Mouse (Mus musculus): ENCODE data around the gene Supt6. TPM values are rescaled to one million over a fixed set of nuclear protein-coding genes. Genes with fewer than 3 reads are reported as not detected.

The Supt6 gene
- polyA plus RNA-seq, 1 experiment, result 36.2 TPM

GRCm38 (mm10) chr11:78275596-78275995 lies 29.8 kb upstream of the Supt6 start:
- no peak overlapping the region for H3K27ac ChIP-seq (ENCODE audit: control insufficient read depth, insufficient read depth, low read length)
- DNase-seq, result no peak
- no peak for TF ChIP-seq POLR2A (IDR thresholded peaks at IDR 0.05; ENCODE audit: control insufficient read depth, extremely low read depth, insufficient read depth, low read length, poor library complexity)
- no peak for TF ChIP-seq CTCF (IDR thresholded peaks at IDR 0.05; ENCODE audit: borderline replicate concordance, control insufficient read depth, extremely low read depth, insufficient read depth, low read length, poor library complexity)
- H3K4me1 ChIP-seq (replicated peaks; ENCODE audit: control insufficient read depth, insufficient read depth, low read length), result no peaks in the 10 kb centered on the region
- no peak overlapping the region for H3K4me3 ChIP-seq (ENCODE audit: control insufficient read depth, insufficient read depth, low read length)
- 94% methylated on average over 1 of the region's 1 CpGs for WGBS
- H3K27me3 ChIP-seq (ENCODE audit: control insufficient read depth, insufficient read depth, low read length), result no peaks in the 10 kb centered on the region
- peaks cover 97% of the 10 kb centered on the region for H3K36me3 ChIP-seq (ENCODE audit: control insufficient read depth, insufficient read depth, low read length)

GRCm38 (mm10) chr11:78271986-78272385 lies 26.2 kb upstream of the Supt6 start:
- peaks cover 97% of the 10 kb centered on the region for H3K36me3 ChIP-seq (ENCODE audit: control insufficient read depth, insufficient read depth, low read length)
- WGBS, result 97% methylated on average over 13 of the region's 13 CpGs
- no peak overlapping the region for H3K4me3 ChIP-seq (ENCODE audit: control insufficient read depth, insufficient read depth, low read length)
- H3K4me1 ChIP-seq (replicated peaks; ENCODE audit: control insufficient read depth, insufficient read depth, low read length), result no peaks in the 10 kb centered on the region
- TF ChIP-seq CTCF (IDR thresholded peaks at IDR 0.05; ENCODE audit: borderline replicate concordance, control insufficient read depth, extremely low read depth, insufficient read depth, low read length, poor library complexity) (no peak), POLR2A (IDR thresholded peaks at IDR 0.05; ENCODE audit: control insufficient read depth, extremely low read depth, insufficient read depth, low read length, poor library complexity) (no peak)
- no peaks in the 10 kb centered on the region for H3K27me3 ChIP-seq (ENCODE audit: control insufficient read depth, insufficient read depth, low read length)
- H3K27ac ChIP-seq (ENCODE audit: control insufficient read depth, insufficient read depth, low read length), result no peak overlapping the region
- no peak for DNase-seq

GRCm38 (mm10) chr11:78265571-78265970 lies 19.8 kb upstream of the Supt6 start:
- WGBS, result 97% methylated on average over 6 of the region's 6 CpGs
- DNase-seq, result no peak
- Histone ChIP-seq H3K27me3 (ENCODE audit: control insufficient read depth, insufficient read depth, low read length) (no peaks in the 10 kb centered on the region), H3K4me3 (ENCODE audit: control insufficient read depth, insufficient read depth, low read length) (no peak overlapping the region), H3K4me1 (replicated peaks; ENCODE audit: control insufficient read depth, insufficient read depth, low read length) (peaks cover 2% of the 10 kb centered on the region; the same call in 1 of the 2 replicates), H3K27ac (ENCODE audit: control insufficient read depth, insufficient read depth, low read length) (no peak overlapping the region), H3K36me3 (ENCODE audit: control insufficient read depth, insufficient read depth, low read length) (peaks cover 76% of the 10 kb centered on the region)
- no peak for TF ChIP-seq CTCF (IDR thresholded peaks at IDR 0.05; ENCODE audit: borderline replicate concordance, control insufficient read depth, extremely low read depth, insufficient read depth, low read length, poor library complexity)
- no peak for TF ChIP-seq POLR2A (IDR thresholded peaks at IDR 0.05; ENCODE audit: control insufficient read depth, extremely low read depth, insufficient read depth, low read length, poor library complexity)

GRCm38 (mm10) chr11:78262550-78262949 lies 16.8 kb upstream of the Supt6 start:
- Histone ChIP-seq H3K4me1 (replicated peaks; ENCODE audit: control insufficient read depth, insufficient read depth, low read length) (peaks cover 2% of the 10 kb centered on the region; the same call in 1 of the 2 replicates), H3K27me3 (ENCODE audit: control insufficient read depth, insufficient read depth, low read length) (no peaks in the 10 kb centered on the region), H3K27ac (ENCODE audit: control insufficient read depth, insufficient read depth, low read length) (0 out of 2 replicates have a peak overlapping the region, but pooled peaks have one; percentile 2), H3K36me3 (ENCODE audit: control insufficient read depth, insufficient read depth, low read length) (peaks cover 45% of the 10 kb centered on the region), H3K4me3 (ENCODE audit: control insufficient read depth, insufficient read depth, low read length) (peak overlapping the region; percentile 37)
- TF ChIP-seq POLR2A (IDR thresholded peaks at IDR 0.05; ENCODE audit: control insufficient read depth, extremely low read depth, insufficient read depth, low read length, poor library complexity) (no peak), CTCF (IDR thresholded peaks at IDR 0.05; ENCODE audit: borderline replicate concordance, control insufficient read depth, extremely low read depth, insufficient read depth, low read length, poor library complexity) (peak; percentile 71; the same call in 1 of the 2 replicates)
- peak; percentile 58 for DNase-seq
- 2% methylated on average over 8 of the region's 8 CpGs for WGBS

DNA sequence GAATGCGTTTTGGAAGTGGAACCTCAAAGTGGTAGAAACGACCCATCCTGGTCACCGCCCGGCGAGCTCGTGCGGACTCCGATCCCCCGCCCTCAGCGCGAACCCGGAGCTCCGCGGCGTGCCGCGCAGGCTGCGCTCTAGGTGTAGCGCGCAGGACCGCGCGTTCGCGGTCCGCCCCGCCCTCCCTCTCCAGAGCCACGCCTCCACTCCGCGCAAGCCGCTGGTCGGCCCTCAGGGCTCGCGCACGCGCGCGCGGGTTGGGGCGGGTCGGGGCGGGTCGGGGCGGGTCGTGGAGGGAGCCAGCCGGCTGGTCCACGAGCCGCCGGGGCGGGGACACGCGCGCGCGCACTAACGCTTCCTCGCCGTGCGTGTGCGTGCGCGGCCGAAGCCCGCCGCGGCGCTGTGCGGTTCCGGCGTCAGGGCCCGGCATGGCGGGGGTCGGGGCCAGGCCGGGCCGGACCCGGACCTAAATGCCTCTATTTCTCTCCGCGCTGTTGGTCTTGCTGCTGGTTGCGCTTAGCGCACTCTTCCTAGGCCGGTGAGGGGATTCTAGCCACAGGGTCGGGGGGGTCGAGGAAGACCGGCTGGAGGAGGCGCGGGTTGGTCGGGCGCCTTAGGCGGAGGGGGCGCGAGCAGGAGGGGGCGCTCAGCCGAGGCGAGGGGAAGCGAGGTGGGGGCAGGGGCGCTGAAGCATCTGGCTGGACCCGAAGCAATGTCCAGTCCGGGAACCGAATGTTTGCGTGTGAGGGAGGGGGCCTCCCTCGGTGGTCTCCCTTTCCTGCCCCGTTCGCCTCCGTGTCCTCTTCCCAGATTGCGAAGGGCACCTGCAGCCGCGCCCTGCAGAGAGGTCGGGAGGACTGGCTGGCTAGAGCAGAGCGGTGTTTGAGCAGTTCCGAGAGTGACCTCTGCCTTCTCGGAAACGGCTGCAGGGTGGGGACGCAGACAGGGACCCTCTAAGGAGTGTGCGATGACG lies 15.9 kb upstream of the Supt6 start, which contains the start of gene 2610507B11Rik:
Gene 2610507B11Rik (plus strand): TSS at position 373 of the 973 bp plus-strand sequence.
- Histone ChIP-seq H3K4me1 (replicated peaks; ENCODE audit: control insufficient read depth, insufficient read depth, low read length) (peaks cover 2% of the 10 kb centered on the region; the same call in 1 of the 2 replicates), H3K36me3 (ENCODE audit: control insufficient read depth, insufficient read depth, low read length) (peaks cover 37% of the 10 kb centered on the region), H3K27ac (ENCODE audit: control insufficient read depth, insufficient read depth, low read length) (0 out of 2 replicates have a peak within 1 kb of the TSS, but pooled peaks have one; percentile 8), H3K4me3 (ENCODE audit: control insufficient read depth, insufficient read depth, low read length) (peak within 1 kb of the TSS; percentile 78), H3K27me3 (ENCODE audit: control insufficient read depth, insufficient read depth, low read length) (no peaks in the 10 kb centered on the region)
- TF ChIP-seq POLR2A (IDR thresholded peaks at IDR 0.05; ENCODE audit: control insufficient read depth, extremely low read depth, insufficient read depth, low read length, poor library complexity) (peak; percentile 89; the same call in 1 of the 2 replicates), CTCF (IDR thresholded peaks at IDR 0.05; ENCODE audit: borderline replicate concordance, control insufficient read depth, extremely low read depth, insufficient read depth, low read length, poor library complexity) (peak; percentile 48; the same call in 1 of the 2 replicates)
- under 1% methylated on average over 115 of the region's 115 CpGs for WGBS
- peak; percentile 93 for DNase-seq

- no peak for DNase-seq
- TF ChIP-seq POLR2A (IDR thresholded peaks at IDR 0.05; ENCODE audit: control insufficient read depth, extremely low read depth, insufficient read depth, low read length, poor library complexity) (no peak), CTCF (IDR thresholded peaks at IDR 0.05; ENCODE audit: borderline replicate concordance, control insufficient read depth, extremely low read depth, insufficient read depth, low read length, poor library complexity) (no peak)
- no peak overlapping the region for H3K27ac ChIP-seq (ENCODE audit: control insufficient read depth, insufficient read depth, low read length)
- H3K4me3 ChIP-seq (ENCODE audit: control insufficient read depth, insufficient read depth, low read length), result no peak overlapping the region
- 95% methylated on average over 2 of the region's 2 CpGs for WGBS
- peaks cover 27% of the 10 kb centered on the region for H3K36me3 ChIP-seq (ENCODE audit: control insufficient read depth, insufficient read depth, low read length)
- H3K27me3 ChIP-seq (ENCODE audit: control insufficient read depth, insufficient read depth, low read length), result no peaks in the 10 kb centered on the region
- peaks cover 2% of the 10 kb centered on the region; the same call in 1 of the 2 replicates for H3K4me1 ChIP-seq (replicated peaks; ENCODE audit: control insufficient read depth, insufficient read depth, low read length)
Measured at GRCm38 (mm10) chr11:78260489-78261258, 14.9 kb upstream of the Supt6 start.
